Mouse (Mus musculus): ENCODE results near the gene Ccdc92b.
A peak's percentile ranks its signal among the peaks of the same experiment; 100 is the strongest.
"Not testable (repeated sequence)": the region's sequence is repeated elsewhere in the genome, so short reads cannot be mapped to it uniquely, and the experiment has no call there.

Gene Ccdc92b

DNA sequence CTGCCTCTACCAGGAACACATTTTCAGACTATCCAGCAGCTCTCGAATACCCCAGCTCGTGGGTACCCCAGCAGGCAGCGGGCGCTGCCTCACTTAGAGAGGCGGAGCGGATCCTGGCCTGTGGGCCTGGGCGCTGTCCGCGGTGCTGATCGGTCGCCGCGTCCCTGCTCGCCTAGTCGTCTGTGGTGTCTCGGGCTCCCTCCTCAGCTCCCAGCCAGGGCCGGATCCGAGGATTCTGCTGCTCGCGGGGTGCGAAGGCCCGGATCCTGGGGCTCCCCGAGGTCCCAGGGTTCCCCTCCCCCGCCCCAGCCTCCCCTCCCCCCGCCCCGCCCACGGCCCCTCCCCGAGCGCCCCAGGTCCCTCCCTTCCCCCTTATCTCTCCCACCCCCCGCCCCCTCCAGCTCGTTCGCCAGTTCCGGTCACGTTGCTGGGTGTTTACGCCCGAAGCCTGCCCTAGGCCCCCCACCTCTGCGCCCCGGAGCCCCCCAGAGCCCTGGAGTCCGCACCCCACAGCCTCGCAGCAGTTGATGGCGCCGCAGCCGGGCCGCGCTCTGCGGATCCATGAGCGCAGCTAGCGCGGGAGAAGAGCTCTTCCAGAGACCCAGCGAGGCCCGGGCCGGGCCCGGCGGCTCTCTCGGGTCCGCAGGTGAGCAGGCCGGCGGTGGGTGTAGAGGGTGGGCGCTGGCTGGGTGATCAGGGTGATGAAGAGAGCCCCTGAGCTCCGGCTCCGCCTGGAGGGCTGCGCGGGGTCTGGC, at the start of gene Ccdc92b:
TSS of gene Ccdc92b (plus strand) at position 405 of the 755 bp plus-strand sequence.
- DNase-seq (ENCODE audit: low read depth, low spot score): peak; percentile 69
- Histone ChIP-seq H3K27me3 (ENCODE audit: control insufficient read depth, insufficient read depth, low read length, poor library complexity, severe bottlenecking) (no peaks in the 10 kb centered on the region), H3K36me3 (ENCODE audit: control insufficient read depth, insufficient read depth, low read length, poor library complexity, severe bottlenecking) (no peaks in the 10 kb centered on the region)

DNA sequence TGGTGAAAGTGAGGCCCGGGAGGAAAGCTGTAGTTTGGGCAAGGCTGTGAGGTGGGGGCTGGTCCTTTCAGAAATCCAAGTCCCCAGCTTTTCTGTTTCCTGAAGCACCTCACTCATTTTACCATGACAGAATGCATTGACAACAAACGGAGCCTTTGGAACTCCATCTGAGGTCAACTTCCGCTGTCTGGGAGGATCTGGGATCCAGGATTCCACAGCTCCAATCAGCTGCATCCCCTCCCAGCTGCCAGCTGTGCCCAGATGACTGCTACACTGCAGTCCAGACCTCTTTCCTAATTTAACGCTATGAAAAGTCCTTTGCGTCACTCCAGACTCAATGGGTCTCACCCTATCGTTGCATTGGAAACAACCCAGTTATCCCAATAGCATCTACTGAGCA, 49.7 kb upstream of the Ccdc92b start:
- Histone ChIP-seq H3K27me3 (ENCODE audit: control insufficient read depth, insufficient read depth, low read length, poor library complexity, severe bottlenecking) (no peaks in the 10 kb centered on the region), H3K36me3 (ENCODE audit: control insufficient read depth, insufficient read depth, low read length, poor library complexity, severe bottlenecking) (no peaks in the 10 kb centered on the region)
- DNase-seq (ENCODE audit: low read depth, low spot score): no peak

DNA sequence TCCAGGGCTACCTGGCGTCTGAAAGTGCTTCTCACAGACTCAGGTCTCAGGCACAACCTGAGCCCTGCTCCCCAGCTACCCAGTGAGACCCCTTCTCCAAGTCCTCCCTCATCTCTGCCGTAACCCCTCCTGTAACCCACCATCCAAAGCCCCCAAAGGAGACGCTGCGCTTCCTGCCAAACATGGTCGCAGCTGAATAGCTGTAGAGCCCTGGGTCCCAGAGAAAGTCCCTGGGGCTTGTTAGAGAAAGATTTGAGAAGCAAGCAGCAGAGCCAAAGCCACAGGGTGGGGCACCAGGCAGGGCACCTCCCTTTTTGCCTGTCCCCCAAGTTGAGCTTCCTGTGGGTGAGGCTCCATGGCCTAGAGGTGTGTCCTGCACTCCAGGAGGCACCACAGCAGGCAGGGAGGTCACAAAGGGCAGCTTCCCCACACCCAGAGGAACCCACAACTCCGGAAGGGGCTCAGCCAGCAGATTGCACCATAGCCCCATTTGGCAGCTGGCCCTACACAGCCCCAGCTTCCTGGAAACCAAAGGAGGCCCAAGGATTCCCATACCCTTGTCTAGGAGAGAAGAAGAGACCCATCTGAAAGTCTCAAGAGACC, 46.8 kb upstream of the Ccdc92b start:
- DNase-seq (ENCODE audit: low read depth, low spot score): peak; percentile 38
- no peaks in the 10 kb centered on the region for H3K27me3 ChIP-seq (ENCODE audit: control insufficient read depth, insufficient read depth, low read length, poor library complexity, severe bottlenecking)
- no peaks in the 10 kb centered on the region for H3K36me3 ChIP-seq (ENCODE audit: control insufficient read depth, insufficient read depth, low read length, poor library complexity, severe bottlenecking)

DNA sequence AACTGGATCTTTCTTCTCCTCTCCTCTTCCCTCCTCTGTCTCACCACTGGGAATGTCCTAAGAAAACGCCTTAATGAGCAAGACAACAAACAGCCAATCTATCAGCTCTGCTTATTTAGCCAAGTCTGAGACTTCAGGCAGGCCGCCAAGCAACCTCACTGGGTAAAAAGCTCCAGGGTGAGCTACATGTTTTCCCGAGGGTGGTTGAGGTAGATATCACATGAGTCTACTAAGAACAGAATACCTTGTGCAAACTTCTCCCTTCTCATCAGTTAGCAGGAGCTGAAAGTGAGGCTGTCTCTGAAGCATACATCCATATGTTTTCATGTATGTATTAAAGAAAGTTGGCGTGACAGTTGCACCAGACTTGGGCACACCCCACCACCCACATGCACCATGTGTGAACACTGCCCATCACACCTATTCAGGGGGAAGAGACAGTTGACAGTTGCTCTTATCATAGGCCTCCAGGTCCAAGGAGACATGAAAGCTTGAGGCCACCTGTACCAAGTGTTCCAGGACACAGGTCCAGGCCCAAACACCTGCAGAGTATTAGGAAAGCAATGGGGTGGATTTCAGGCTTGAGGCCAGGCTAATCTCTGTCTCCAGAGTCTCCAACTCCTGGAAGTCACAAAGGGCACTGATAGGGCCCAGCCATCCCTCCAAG, 44.5 kb upstream of the Ccdc92b start:
- Histone ChIP-seq H3K36me3 (ENCODE audit: control insufficient read depth, insufficient read depth, low read length, poor library complexity, severe bottlenecking) (no peaks in the 10 kb centered on the region), H3K27me3 (ENCODE audit: control insufficient read depth, insufficient read depth, low read length, poor library complexity, severe bottlenecking) (no peaks in the 10 kb centered on the region)
- DNase-seq (ENCODE audit: low read depth, low spot score): no peak

DNA sequence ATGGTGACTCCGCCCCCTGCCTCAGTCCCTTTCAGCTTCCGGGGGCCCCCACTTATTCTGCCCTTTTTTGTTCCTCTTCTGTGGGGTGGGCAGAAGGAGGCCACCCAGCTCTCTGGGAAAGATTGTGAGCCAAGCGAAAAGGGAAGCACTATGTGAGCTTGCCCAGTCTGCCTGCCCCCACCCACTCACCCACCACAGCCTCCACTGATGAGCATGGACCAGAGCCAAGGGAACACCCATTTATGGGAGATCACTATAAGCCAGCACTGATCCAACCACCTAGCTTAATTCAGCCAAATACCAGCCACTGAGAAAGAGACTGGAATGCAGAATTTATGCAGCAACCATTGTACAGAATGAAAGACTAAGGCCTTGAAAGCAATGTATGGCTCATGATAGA, 43.5 kb upstream of the Ccdc92b start:
- Histone ChIP-seq H3K27me3 (ENCODE audit: control insufficient read depth, insufficient read depth, low read length, poor library complexity, severe bottlenecking) (no peaks in the 10 kb centered on the region), H3K36me3 (ENCODE audit: control insufficient read depth, insufficient read depth, low read length, poor library complexity, severe bottlenecking) (no peaks in the 10 kb centered on the region)
- DNase-seq (ENCODE audit: low read depth, low spot score): peak; percentile 48

DNA sequence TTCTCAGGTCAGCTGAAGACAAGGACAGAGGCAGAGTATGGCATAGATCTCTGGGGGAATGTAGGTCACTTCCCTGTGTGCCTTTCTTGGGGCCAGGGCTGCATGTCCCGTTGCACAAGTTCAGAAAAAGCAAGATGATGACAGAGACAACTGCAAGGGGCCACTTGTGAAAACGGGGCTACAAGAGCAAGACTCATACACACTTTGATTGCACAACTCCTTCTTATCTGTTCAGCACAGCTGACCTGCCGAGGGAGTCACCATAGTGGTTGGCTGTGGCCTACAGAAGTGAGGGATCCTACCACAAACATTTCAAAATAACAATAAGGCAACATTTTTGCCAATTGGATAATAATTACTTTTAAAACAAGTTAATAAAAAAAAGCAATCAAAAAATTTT, 42.3 kb upstream of the Ccdc92b start:
- Histone ChIP-seq H3K27me3 (ENCODE audit: control insufficient read depth, insufficient read depth, low read length, poor library complexity, severe bottlenecking) (no peaks in the 10 kb centered on the region), H3K36me3 (ENCODE audit: control insufficient read depth, insufficient read depth, low read length, poor library complexity, severe bottlenecking) (no peaks in the 10 kb centered on the region)
- DNase-seq (ENCODE audit: low read depth, low spot score): no peak

DNA sequence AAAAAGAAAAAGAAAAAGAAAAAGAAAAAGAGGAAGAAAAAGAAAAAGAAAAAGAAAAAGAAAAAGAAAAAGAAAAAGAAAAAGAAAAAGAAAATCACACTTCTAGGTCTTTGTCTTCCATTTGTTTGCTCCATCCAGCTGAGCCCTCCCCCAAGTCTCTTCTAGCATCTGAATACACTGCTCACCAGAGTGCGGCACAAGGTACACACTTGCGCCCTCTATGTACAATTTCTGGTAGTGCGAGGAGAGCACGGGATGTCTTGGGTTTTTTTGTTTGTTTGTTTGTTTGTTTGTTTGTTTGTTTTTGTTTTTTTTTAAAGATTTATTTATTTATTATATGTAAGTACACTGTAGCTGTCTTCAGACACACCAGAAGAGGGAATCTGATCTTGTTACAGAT, 38.1 kb upstream of the Ccdc92b start:
- DNase-seq (ENCODE audit: low read depth, low spot score): peak; percentile 22
- H3K36me3 ChIP-seq (ENCODE audit: control insufficient read depth, insufficient read depth, low read length, poor library complexity, severe bottlenecking); H3K27me3 ChIP-seq (ENCODE audit: control insufficient read depth, insufficient read depth, low read length, poor library complexity, severe bottlenecking): not testable (repeated sequence)

DNA sequence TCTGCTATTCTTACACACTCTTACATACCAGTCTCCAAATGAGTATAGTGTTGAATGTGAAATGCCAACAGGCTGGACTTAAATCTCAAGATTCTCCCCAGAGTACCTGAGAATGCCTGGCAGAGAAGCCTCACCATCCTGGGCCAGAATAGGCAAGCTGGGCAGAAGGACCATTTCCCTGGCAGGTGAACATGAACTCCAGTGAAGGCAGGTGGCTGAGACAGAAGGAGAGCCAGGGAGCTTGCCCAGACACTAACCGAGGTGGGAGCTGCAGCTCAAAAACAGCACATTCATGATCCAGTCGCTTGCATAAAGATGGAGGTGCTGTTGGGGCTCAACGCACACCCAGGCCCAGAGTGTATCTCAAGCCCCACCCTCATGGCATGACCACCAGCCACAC, 36.9 kb upstream of the Ccdc92b start:
- DNase-seq (ENCODE audit: low read depth, low spot score): no peak
- no peaks in the 10 kb centered on the region for H3K36me3 ChIP-seq (ENCODE audit: control insufficient read depth, insufficient read depth, low read length, poor library complexity, severe bottlenecking)
- no peaks in the 10 kb centered on the region; the same call in 1 of the 2 replicates for H3K27me3 ChIP-seq (ENCODE audit: control insufficient read depth, insufficient read depth, low read length, poor library complexity, severe bottlenecking)

DNA sequence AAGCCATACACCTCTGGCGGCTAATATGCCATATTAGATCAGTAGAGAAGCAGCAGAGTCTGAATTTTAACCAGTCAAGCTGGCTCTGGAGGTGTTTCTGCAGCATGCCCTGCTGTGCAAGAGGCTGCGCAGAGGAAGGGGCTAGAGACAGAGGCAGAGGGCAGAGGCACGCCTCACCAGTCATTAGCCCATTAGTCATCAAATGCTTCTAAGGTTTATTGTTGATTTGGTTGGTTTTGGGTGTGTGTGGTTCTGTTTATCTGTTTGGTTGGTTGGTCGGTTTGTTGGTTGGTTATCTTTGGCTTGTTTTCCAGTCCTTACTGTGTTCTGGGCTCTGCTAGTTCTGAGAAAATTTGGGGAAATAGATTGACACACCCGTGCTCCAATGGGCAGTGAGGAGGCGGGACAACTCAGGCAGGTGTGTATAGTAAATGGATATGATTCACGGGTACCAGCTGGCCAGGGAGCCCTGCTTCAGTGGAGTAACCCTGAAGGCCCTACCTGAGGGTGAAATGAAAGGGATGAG, 35.5 kb upstream of the Ccdc92b start:
- DNase-seq (ENCODE audit: low read depth, low spot score): no peak
- Histone ChIP-seq H3K27me3 (ENCODE audit: control insufficient read depth, insufficient read depth, low read length, poor library complexity, severe bottlenecking) (no peaks in the 10 kb centered on the region; the same call in 1 of the 2 replicates), H3K36me3 (ENCODE audit: control insufficient read depth, insufficient read depth, low read length, poor library complexity, severe bottlenecking) (no peaks in the 10 kb centered on the region)

DNA sequence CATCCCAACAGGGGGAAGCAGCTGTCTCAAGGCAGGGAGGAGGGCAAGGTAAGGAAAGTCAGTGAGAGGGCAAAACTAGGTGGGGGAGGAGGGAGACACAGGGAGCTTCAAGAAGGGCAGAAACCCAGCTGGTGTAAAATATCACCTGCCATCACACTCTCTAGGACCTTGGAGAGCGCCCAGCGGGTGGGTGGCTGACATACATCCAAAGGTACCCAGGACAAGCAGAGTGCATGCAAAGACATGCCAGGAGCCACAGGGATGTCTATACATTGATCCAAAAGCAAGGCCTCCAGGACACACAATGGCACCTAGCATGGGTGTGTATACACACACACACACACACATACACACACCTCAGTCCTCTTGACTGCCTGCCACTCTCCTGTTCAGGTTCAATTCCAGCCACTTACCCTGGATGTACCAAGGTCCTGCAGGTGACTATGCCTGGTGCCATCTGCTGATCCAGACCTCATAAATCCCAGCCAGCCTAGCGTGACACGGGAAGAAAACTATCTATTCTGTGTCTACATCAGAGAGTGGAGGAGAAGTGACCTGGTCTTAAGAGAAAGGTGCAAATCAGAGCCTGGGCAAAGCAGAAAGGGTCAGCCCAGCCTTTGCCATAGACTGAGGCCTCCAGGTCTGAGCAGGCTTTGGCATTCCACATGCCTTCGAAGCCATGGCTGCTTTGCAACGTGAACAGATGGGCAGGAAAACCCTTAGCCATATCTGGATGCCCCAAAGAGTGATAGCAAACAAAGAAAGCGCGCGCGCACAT, 34.3 kb upstream of the Ccdc92b start:
- DNase-seq (ENCODE audit: low read depth, low spot score): peak; percentile 19
- no peaks in the 10 kb centered on the region for H3K36me3 ChIP-seq (ENCODE audit: control insufficient read depth, insufficient read depth, low read length, poor library complexity, severe bottlenecking)

DNA sequence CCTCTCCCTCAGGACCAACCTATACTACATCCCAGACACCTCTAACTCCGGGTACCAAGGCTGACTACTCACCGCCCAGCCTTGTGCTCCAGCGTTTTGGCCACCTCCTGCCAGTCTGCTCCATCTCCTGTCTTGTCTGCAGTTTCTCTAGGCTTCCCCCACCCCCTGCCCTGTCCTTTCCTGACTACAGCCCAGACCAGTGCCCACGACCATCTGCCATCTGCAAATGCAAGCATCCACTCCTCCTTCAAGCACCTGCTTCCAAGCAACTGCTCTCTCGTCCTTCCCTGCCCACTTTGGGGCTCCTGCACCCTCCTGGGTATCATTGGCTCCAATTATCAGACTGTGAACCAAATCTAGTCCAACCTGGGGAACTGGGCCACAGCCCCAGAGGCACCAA, 33.0 kb upstream of the Ccdc92b start:
- no peaks in the 10 kb centered on the region; the same call in 1 of the 2 replicates for H3K27me3 ChIP-seq (ENCODE audit: control insufficient read depth, insufficient read depth, low read length, poor library complexity, severe bottlenecking)
- no peak for DNase-seq (ENCODE audit: low read depth, low spot score)
- H3K36me3 ChIP-seq (ENCODE audit: control insufficient read depth, insufficient read depth, low read length, poor library complexity, severe bottlenecking): no peaks in the 10 kb centered on the region

More for the DNA sequence above, 34.3 kb upstream of the Ccdc92b start:
- H3K27me3 ChIP-seq (ENCODE audit: control insufficient read depth, insufficient read depth, low read length, poor library complexity, severe bottlenecking): no peaks in the 10 kb centered on the region; the same call in 1 of the 2 replicates

DNA sequence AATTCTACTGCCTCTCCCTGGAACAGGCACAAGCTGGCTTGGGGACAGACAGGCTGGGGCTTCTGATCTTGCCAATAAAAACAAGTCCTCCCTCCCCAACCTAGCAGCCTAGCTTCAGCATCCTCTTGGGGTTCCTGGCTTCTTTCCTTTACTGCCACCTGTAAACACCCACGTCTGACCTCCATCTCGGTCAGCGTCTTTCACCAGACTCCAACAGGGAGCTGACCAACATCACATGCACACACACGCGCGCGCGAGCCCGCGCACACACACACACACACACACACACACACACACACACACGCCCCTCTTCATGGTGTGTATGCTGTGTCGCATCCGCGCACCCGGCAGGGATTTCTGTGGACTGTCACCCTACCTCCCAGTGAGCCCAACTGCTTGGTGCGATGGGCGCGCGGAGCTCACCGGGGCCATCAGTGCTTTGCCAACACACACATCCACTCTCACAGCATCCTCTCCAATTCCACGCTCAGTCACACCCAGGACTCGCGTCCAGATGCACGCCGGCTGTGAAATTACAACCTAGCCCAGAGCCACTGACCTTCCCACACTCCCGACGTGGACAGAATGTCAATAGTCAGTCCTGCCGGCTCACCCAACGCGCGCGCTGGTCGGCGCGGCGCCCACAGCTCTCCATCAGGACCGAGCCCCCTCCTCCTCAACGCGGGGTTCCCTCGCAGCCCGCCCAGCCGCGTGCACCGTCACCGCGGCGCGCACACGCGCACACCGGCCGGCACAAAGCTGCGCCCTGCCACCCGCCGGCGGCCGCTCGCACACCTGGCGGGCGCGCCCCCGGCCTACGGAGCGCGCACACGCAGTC, 29.8 kb upstream of the Ccdc92b start:
- no peak for DNase-seq (ENCODE audit: low read depth, low spot score)
- no peaks in the 10 kb centered on the region; the same call in 1 of the 2 replicates for H3K27me3 ChIP-seq (ENCODE audit: control insufficient read depth, insufficient read depth, low read length, poor library complexity, severe bottlenecking)
- no peaks in the 10 kb centered on the region for H3K36me3 ChIP-seq (ENCODE audit: control insufficient read depth, insufficient read depth, low read length, poor library complexity, severe bottlenecking)

DNA sequence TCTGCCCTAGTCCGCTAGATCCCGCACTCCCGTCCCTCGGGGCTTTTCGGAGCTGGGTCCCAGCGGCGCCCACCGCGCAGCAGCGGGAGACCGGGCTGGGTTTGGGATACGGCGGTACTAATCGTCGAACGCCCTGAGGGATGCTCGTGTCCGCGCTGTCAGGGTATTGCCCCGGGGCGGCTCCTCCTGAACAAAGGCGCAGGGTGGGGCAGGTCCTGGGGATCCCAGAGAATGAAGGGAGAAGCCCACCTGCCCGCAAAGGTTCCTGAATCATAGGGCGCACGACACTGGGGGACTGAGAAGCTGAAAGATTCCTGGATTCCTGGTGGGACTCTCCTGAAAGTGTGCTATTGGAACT, 29.2 kb upstream of the Ccdc92b start:
- no peak for DNase-seq (ENCODE audit: low read depth, low spot score)
- Histone ChIP-seq H3K27me3 (ENCODE audit: control insufficient read depth, insufficient read depth, low read length, poor library complexity, severe bottlenecking) (no peaks in the 10 kb centered on the region), H3K36me3 (ENCODE audit: control insufficient read depth, insufficient read depth, low read length, poor library complexity, severe bottlenecking) (no peaks in the 10 kb centered on the region)

DNA sequence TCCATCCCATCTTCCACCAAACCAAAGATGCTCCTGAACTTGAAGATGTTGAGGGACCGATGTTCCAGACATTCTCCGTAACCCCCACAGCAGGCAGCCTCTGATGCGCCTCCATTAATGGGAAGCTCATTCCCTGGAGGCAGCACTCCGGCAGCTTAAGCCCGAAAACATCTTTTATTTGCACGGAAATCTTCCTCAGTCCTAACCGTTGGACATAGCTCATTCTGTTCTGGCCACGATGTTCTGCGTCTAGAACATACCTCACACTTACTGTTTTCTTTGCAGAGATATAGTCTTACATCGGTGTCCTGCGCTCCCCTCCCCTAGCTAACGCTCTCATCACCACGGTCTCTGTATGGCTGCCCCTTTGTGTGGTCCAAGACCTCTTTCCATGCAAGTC, 28.7 kb upstream of the Ccdc92b start:
- no peak for DNase-seq (ENCODE audit: low read depth, low spot score)
- H3K36me3 ChIP-seq (ENCODE audit: control insufficient read depth, insufficient read depth, low read length, poor library complexity, severe bottlenecking): no peaks in the 10 kb centered on the region
- H3K27me3 ChIP-seq (ENCODE audit: control insufficient read depth, insufficient read depth, low read length, poor library complexity, severe bottlenecking): no peaks in the 10 kb centered on the region
